Mouse (Mus musculus) midbrain, embryonic 16.5 days (tissue): ENCODE results near the gene Acvrl1. TPM values are rescaled to one million over a fixed set of nuclear protein-coding genes. Genes with fewer than 3 reads are reported as not detected.

Experiments used
- ATAC-seq: fragments of 200-750 bp; cut with Nextera tagmentation; 2 replicates; pipeline ENCODE4 v1.8.0; 2017; ENCODE audit warnings: moderate TSS enrichment
- H3K27ac ChIP-seq: fragments of 300-500 bp; sonication (generic); 2 replicates; pipeline ENCODE4 v1.5.1; 2014; ENCODE audit warnings: mild to moderate bottlenecking, low read length, mixed read lengths
- H3K27me3 ChIP-seq: fragments of 300-500 bp; sonication (generic); 2 replicates; pipeline ENCODE4 v1.6.1; 2014; ENCODE audit warnings: low read depth, low read length, mixed read lengths; ENCODE audit not compliant: control insufficient read depth, insufficient read depth
- H3K36me3 ChIP-seq: fragments of 300-500 bp; sonication (generic); 2 replicates; pipeline ENCODE4 v1.6.1; 2014; ENCODE audit warnings: mild to moderate bottlenecking, low read length, moderate library complexity, mixed read lengths; ENCODE audit not compliant: control insufficient read depth, insufficient read depth
- H3K4me1 ChIP-seq: fragments of 300-500 bp; sonication (generic); 2 replicates; pipeline ENCODE4 v1.6.1; 2014; ENCODE audit warnings: mild to moderate bottlenecking, low read length, mixed read lengths; ENCODE audit not compliant: control insufficient read depth, insufficient read depth
- H3K4me2 ChIP-seq: fragments of 300-500 bp; sonication (generic); 2 replicates; pipeline ENCODE4 v1.6.1; 2014; ENCODE audit warnings: mild to moderate bottlenecking, low read length, mixed read lengths
- H3K4me3 ChIP-seq: fragments of 300-500 bp; sonication (generic); 2 replicates; pipeline ENCODE4 v1.5.1; 2014; ENCODE audit warnings: low read depth, mild to moderate bottlenecking, low read length, moderate library complexity, mixed read lengths
- H3K9ac ChIP-seq: fragments of 300-500 bp; sonication (generic); 2 replicates; pipeline ENCODE4 v1.6.1; 2014; ENCODE audit warnings: low read depth, low read length, mixed read lengths
- H3K9me3 ChIP-seq: fragments of 300-500 bp; sonication (generic); replicated peaks from 2 replicates; pipeline ENCODE4 v1.6.1; 2014; ENCODE audit warnings: mild to moderate bottlenecking, low read length, mixed read lengths; ENCODE audit not compliant: control insufficient read depth, poor library complexity, severe bottlenecking
- WGBS: fragments of 180-500 bp; shearing (Covaris S2); extraction: QIAGEN DNeasy Blood & Tissue Kit; methylation state at CpG from one replicate; pipeline ENCODE4 v1.1.7; 2014; 5-methylcytosine and 5-hydroxymethylcytosine counted together
- polyA plus RNA-seq: library from polyadenylated mRNA; unstranded; fragments of >200 nt; fragmentation: Nextera tagmentation; extraction: Ambion mirVana; gene quantifications from 2 replicates; pipeline ENCODE4 v1.2.1, GENCODE M21; 2015

The Acvrl1 gene
- polyA plus RNA-seq, 1 experiment from 2014 or later, result 8.0 TPM

DNA sequence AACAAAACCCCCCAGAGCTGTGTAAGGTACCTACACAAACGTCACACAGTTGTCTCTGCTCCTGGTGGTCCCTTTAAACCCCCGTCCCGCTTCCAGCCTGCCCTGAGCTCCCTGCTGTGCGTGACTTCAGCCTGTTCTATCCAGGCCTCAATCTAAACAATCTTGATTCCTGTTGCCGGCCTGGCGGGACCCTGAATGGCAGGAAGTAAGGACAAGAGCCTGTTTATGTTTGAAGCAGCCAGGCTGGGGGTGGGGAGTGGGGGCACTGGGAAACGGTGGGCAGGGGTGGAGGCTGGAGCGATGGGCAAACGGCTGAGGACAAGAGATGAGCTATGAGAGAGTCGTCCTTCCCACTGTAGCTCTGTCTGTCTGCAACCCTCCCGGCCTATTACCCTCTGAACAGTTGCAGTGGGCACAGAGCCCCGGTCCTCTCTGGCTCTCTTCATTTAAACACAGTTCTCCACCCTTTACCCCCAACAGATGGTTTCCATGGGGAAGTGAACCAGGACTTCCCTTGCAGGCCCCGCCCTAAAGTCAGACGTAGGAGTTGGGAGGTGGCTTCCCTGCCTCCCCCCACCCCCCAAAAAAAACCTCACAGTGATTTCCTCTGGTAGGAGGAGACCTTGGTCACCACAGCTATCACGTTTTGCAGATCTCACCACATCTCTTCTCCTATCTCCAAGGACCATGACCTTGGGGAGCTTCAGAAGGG is 5.8 kb downstream of the Acvrl1 start:
- no peak overlapping the region for H3K4me2 ChIP-seq
- peaks cover 14% of the 10 kb centered on the region for H3K27me3 ChIP-seq
- H3K36me3 ChIP-seq, result no peaks in the 10 kb centered on the region
- H3K9ac ChIP-seq, result no peak overlapping the region
- H3K4me1 ChIP-seq, result peaks cover 1% of the 10 kb centered on the region; the same call in 1 of the 2 replicates
- H3K27ac ChIP-seq, result no peak overlapping the region
- no peak for ATAC-seq
- H3K9me3 ChIP-seq, result no peaks in the 10 kb centered on the region
- 31% methylated on average over 15 of the region's 15 CpGs for WGBS
- no peak overlapping the region for H3K4me3 ChIP-seq

DNA sequence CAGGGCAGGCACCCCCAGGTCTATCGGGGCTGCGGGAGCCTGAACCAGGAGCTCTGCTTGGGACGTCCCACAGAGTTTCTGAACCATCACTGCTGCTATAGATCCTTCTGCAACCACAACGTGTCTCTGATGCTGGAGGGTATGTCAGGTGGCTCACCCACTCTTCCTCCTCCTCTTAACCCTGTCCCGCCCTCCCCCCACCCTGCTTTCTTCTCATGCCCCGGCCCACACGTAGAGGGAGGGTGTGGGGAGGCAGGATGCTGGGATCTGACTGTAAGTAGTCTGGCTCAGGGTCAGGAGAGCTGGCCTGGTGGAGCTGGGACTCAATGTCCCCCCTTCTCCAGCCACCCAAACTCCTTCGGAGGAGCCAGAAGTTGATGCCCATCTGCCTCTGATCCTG is 7.1 kb downstream of the Acvrl1 start:
- Histone ChIP-seq H3K27ac (no peak overlapping the region), H3K4me2 (no peak overlapping the region), H3K27me3 (peaks cover 4% of the 10 kb centered on the region; the same call in 1 of the 2 replicates), H3K4me3 (no peak overlapping the region), H3K9me3 (no peaks in the 10 kb centered on the region), H3K36me3 (no peaks in the 10 kb centered on the region), H3K4me1 (peaks cover 9% of the 10 kb centered on the region), H3K9ac (no peak overlapping the region)
- WGBS, result 71% methylated on average over 7 of the region's 8 CpGs
- no peak for ATAC-seq

DNA sequence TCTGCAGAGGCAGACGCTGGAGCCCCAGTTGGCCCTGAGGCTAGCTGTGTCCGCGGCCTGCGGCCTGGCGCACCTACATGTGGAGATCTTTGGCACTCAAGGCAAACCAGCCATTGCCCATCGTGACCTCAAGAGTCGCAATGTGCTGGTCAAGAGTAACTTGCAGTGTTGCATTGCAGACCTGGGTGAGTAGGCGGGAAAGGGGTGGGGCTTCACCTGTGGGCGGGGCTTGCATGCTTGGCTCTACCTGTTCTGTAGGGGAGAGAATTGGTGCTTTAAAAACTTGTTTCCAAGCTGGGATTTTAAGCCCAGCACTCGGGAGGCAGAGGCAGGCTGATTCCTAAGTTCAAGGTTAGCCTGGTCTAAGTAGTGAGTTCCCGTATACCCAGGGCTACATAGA is 9.1 kb downstream of the Acvrl1 start:
- H3K4me1 ChIP-seq, result peaks cover 9% of the 10 kb centered on the region
- no peaks in the 10 kb centered on the region for H3K27me3 ChIP-seq
- H3K9me3 ChIP-seq, result no peaks in the 10 kb centered on the region
- H3K4me2 ChIP-seq, result no peak overlapping the region
- WGBS, result 82% methylated on average over 11 of the region's 11 CpGs
- no peak overlapping the region for H3K9ac ChIP-seq
- no peaks in the 10 kb centered on the region for H3K36me3 ChIP-seq
- no peak overlapping the region for H3K4me3 ChIP-seq
- ATAC-seq, result no peak
- H3K27ac ChIP-seq, result no peak overlapping the region

DNA sequence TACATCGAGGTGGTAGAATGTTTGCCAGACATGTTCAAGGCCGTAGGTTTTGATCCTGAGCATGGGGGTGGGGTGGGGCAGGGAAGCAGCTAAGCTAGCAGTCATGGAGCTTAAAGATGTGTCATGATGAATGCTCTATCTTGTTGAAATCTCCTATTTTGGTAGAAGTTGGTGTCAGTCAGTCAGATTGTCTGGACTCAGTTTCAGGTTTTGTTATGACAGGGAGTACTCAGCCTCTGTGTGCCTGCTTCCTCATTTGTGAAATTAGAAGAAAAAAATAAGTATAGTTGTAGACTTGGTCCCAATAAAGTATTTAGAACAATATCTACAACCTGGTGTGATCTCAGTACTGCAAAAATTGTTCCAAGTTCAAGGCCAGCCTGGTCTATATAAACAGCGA is 10.4 kb downstream of the Acvrl1 start:
- Histone ChIP-seq H3K27me3 (no peaks in the 10 kb centered on the region), H3K4me3 (no peak overlapping the region), H3K9me3 (no peaks in the 10 kb centered on the region), H3K4me2 (no peak overlapping the region), H3K9ac (no peak overlapping the region), H3K4me1 (peaks cover 9% of the 10 kb centered on the region), H3K27ac (no peak overlapping the region), H3K36me3 (no peaks in the 10 kb centered on the region)
- no peak for ATAC-seq
- WGBS, result 79% methylated on average over 3 of the region's 3 CpGs

DNA sequence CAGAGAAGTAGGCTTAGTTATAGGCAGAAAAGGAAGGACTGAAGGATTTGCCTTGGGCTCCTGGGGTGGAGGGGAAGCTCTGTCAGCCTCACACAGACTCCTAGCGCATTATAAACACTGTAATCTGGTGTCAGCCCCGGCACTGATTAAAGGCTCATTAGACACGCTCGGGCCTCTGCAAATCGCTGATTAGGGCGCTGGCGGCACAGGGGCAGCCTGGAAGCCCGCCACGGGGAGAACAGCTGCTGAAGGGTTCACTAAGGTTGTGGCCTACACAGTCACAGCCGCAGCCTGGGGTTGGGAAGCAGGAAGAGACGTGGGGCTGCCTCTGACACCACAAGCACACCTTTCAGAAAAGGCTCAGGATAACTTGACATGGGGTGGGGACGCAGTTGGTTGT is 11.6 kb downstream of the Acvrl1 start:
- Histone ChIP-seq H3K27me3 (no peaks in the 10 kb centered on the region), H3K36me3 (no peaks in the 10 kb centered on the region), H3K4me2 (no peak overlapping the region), H3K27ac (no peak overlapping the region), H3K4me1 (peaks cover 9% of the 10 kb centered on the region), H3K4me3 (no peak overlapping the region), H3K9ac (no peak overlapping the region), H3K9me3 (no peaks in the 10 kb centered on the region)
- 9% methylated on average over 12 of the region's 12 CpGs for WGBS
- no peak for ATAC-seq

DNA sequence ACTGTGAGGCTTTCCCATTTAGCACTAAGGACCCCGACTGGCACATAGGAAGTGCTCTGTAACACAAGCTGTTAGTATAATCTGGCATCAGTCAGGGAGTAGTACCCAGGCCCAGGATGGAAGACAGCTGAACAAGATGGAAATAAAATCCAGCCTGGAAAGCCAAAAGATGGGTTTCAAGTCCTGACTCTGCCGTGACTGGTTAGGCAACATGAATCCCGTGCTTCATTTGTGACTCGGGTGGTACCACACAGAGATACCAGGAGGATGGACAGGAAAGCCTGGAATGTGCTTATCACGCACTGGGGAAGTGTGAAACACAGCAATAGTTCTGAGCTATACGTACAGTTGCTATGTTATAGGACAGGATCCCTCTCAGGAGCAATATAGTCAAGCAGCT is 12.3 kb downstream of the Acvrl1 start:
- Histone ChIP-seq H3K27me3 (no peaks in the 10 kb centered on the region), H3K9ac (no peak overlapping the region), H3K9me3 (no peaks in the 10 kb centered on the region), H3K4me3 (no peak overlapping the region), H3K36me3 (no peaks in the 10 kb centered on the region), H3K4me1 (peaks cover 10% of the 10 kb centered on the region), H3K4me2 (no peak overlapping the region), H3K27ac (no peak overlapping the region)
- WGBS, result 49% methylated on average over 6 of the region's 6 CpGs
- ATAC-seq, result no peak

DNA sequence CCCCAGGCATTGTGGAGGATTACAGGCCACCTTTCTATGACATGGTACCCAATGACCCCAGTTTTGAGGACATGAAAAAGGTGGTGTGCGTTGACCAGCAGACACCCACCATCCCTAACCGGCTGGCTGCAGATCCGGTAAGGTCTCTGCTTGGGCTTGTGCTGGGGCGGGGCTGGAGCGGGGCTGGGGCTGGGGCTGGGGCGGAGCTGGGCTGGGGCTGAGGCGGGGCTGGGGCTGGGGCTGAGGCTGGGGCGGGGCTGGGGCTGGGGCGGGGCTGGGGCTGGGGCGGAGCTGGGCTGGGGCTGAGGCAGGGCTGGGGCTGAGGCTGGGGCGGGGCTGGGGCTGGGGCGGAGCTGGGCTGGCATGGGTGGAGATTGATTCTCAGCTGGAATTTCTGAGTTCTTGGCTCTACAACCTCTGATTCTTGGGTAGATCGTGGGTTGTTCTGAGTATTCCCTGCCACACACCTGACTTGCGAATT is 12.8 kb downstream of the Acvrl1 start:
- Histone ChIP-seq H3K9me3 (no peaks in the 10 kb centered on the region), H3K27me3 (no peaks in the 10 kb centered on the region), H3K4me1 (peaks cover 14% of the 10 kb centered on the region), H3K36me3 (no peaks in the 10 kb centered on the region), H3K9ac (no peak overlapping the region), H3K27ac (no peak overlapping the region), H3K4me3 (no peak overlapping the region), H3K4me2 (no peak overlapping the region)
- no peak for ATAC-seq
- 11% methylated on average over 6 of the region's 14 CpGs for WGBS

DNA sequence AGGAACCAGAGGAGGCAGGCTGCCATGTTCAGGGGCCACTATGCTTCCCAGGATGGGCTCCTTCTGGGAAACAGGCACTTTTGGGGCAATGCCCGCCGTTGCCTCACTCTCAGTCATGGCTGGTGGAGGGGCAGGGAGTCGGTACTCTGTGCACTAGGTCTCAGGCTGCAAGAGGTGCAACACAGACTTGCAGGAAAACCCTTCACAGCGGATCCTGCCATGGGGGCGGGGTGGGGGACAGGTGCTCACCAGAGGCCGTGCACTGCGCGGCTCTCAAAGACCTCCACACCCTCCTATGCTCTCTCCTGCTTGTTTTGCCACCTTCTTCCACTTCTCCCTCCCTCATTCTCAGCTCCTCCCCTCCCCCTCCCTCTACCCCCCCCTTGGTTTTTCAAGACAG is 14.3 kb downstream of the Acvrl1 start:
- Histone ChIP-seq H3K27ac (no peak overlapping the region), H3K4me2 (no peak overlapping the region), H3K4me1 (peaks cover 18% of the 10 kb centered on the region), H3K9ac (no peak overlapping the region), H3K36me3 (no peaks in the 10 kb centered on the region), H3K9me3 (no peaks in the 10 kb centered on the region), H3K27me3 (no peaks in the 10 kb centered on the region), H3K4me3 (no peak overlapping the region)
- 48% methylated on average over 8 of the region's 8 CpGs for WGBS
- no peak for ATAC-seq

DNA sequence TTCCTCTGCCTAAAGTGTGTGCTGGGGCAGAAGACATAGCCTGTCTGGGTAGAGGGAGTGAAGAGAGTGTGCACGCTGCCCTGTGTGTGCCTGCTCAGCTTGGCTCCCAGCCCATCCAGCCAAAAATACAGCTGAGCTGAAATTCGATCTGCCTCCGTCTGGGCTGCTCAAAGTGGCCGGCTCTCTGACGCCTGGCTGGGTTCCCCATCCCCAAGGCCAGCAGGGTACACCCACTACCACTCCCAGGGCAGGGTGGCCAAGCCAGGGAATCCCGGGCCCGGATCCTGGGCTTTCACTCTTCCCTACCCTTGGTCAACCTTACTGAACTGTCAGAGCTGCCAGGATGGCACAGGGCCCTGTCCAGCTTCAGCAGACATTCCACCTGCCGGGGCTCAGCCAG is 15.2 kb downstream of the Acvrl1 start:
- Histone ChIP-seq H3K27me3 (no peaks in the 10 kb centered on the region), H3K4me2 (no peak overlapping the region), H3K9ac (no peak overlapping the region), H3K27ac (no peak overlapping the region), H3K4me1 (peaks cover 23% of the 10 kb centered on the region), H3K9me3 (no peaks in the 10 kb centered on the region), H3K36me3 (no peaks in the 10 kb centered on the region), H3K4me3 (no peak overlapping the region)
- ATAC-seq, result no peak
- 29% methylated on average over 8 of the region's 8 CpGs for WGBS
